In the genomic region with DNA sequence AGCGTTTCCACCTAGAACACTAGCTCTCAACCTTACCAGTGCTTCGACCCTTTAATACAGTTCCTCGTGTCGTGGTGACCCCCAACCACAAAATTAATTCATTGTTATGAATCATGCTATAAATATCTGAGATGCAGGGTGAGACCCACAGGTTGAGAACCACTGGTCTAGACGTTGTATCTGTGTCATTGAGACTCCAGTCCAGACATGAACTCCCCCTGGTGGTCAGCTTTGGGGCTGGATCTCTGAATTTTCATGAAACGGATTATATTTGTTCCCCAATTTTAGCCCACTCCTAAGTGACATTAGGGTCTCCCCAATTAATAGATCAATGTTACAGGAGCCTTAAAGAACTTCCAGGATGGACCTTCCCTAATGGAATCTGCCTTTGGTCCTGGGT, we compare ENCODE assay signal across 10 mouse cellular contexts.
A peak's percentile ranks its signal among the peaks of the same experiment; 100 is the strongest.
DNase-seq lines count a peak whose midpoint lies in the region; ATAC-seq lines count a peak whose summit lies in the region.
"Had no signal": no experiment of that assay in that cellular context is flagged by ENCODE, and none has a peak within 500 bp of the region (broad histone marks: within the 10 kb centered on the region; RNA-seq: fewer than 3 reads in every experiment).

No protein-coding gene starts in this region.

- DNase-seq in hindbrain, embryonic 14.5 days (ENCODE audit: low spot score) = peak; percentile 71
- peak; percentile 16 for DNase-seq in 3T3-L1 (ENCODE audit: low read depth, low spot score)
- DNase-seq in CD4-positive helper T cell, adult 2 months (ENCODE audit: low read depth, low spot score) = peak; percentile 18
- peak; percentile 42 for DNase-seq in cerebellum, adult 9-11 months
- peak; percentile 44 to 83 for DNase-seq in kidney, postnatal 36 days
- DNase-seq in naive thymus-derived CD4-positive, alpha-beta T cell, adult 2 months (ENCODE audit: low read depth) = peak; percentile 47

- no peaks in the 10 kb centered on the region for H3K4me1 ChIP-seq in hindbrain, embryonic 14.5 days (replicated peaks; ENCODE audit: control insufficient read depth, insufficient read depth, low read length)
- H3K4me1 ChIP-seq in hindbrain, embryonic 16.5 days (ENCODE audit: control insufficient read depth, insufficient read depth, low read depth, low read length) = no peaks in the 10 kb centered on the region
- H3K4me1 ChIP-seq: embryonic facial prominence, embryonic 12.5 days had no signal

- ATAC-seq in hindbrain, embryonic 14.5 days (ENCODE audit: low FRiP score) = no peak
- no peak for ATAC-seq in hindbrain, embryonic 16.5 days
- ATAC-seq in megakaryocyte-erythroid progenitor cell, adult 5-6 weeks (replicated peaks; ENCODE audit: low FRiP score, low TSS enrichment, poor library complexity, severe bottlenecking) = no peak

- H3K27me3 ChIP-seq in hindbrain, embryonic 14.5 days (ENCODE audit: control insufficient read depth, insufficient read depth, low read length) = no peaks in the 10 kb centered on the region
- H3K27me3 ChIP-seq in hindbrain, embryonic 16.5 days (replicated peaks; ENCODE audit: control insufficient read depth, insufficient read depth, low read length) = no peaks in the 10 kb centered on the region
- H3K27me3 ChIP-seq: embryonic facial prominence, embryonic 12.5 days; midbrain, embryonic 12.5 days had no signal

- 70% methylated on average over 6 of the region's 6 CpGs for WGBS in hindbrain, embryonic 14.5 days
- 65% methylated on average over 6 of the region's 6 CpGs for WGBS in hindbrain, embryonic 16.5 days

- H3K4me3 ChIP-seq in hindbrain, embryonic 14.5 days (replicated peaks; ENCODE audit: low read length) = no peak overlapping the region
- H3K4me3 ChIP-seq in hindbrain, embryonic 16.5 days (ENCODE audit: low read length) = no peak overlapping the region
- H3K4me3 ChIP-seq: embryonic facial prominence, embryonic 12.5 days; midbrain, embryonic 12.5 days had no signal

- H3K9ac ChIP-seq in hindbrain, embryonic 14.5 days = no peak overlapping the region
- H3K9ac ChIP-seq in hindbrain, embryonic 16.5 days (ENCODE audit: low read depth, low read length) = no peak overlapping the region
- H3K9ac ChIP-seq: embryonic facial prominence, embryonic 12.5 days; midbrain, embryonic 12.5 days had no signal

- no peak overlapping the region for H3K27ac ChIP-seq in hindbrain, embryonic 14.5 days
- no peak overlapping the region for H3K27ac ChIP-seq in hindbrain, embryonic 16.5 days (ENCODE audit: low read depth, low read length)
- H3K27ac ChIP-seq: embryonic facial prominence, embryonic 12.5 days; midbrain, embryonic 12.5 days had no signal

- H3K4me2 ChIP-seq in hindbrain, embryonic 14.5 days (replicated peaks) = no peak overlapping the region
- H3K4me2 ChIP-seq in hindbrain, embryonic 16.5 days (ENCODE audit: low read length) = no peak overlapping the region
- H3K4me2 ChIP-seq: embryonic facial prominence, embryonic 12.5 days; midbrain, embryonic 12.5 days had no signal

- H3K9me3 ChIP-seq in hindbrain, embryonic 14.5 days (ENCODE audit: control insufficient read depth, low read length) = no peaks in the 10 kb centered on the region
- H3K9me3 ChIP-seq in hindbrain, embryonic 16.5 days (ENCODE audit: control insufficient read depth, low read length) = no peaks in the 10 kb centered on the region
- H3K9me3 ChIP-seq: embryonic facial prominence, embryonic 12.5 days; midbrain, embryonic 12.5 days had no signal

- H3K36me3 ChIP-seq in hindbrain, embryonic 14.5 days (replicated peaks; ENCODE audit: control insufficient read depth, insufficient read depth) = no peaks in the 10 kb centered on the region
- H3K36me3 ChIP-seq in hindbrain, embryonic 16.5 days (ENCODE audit: control insufficient read depth, insufficient read depth, low read length) = no peaks in the 10 kb centered on the region
- H3K36me3 ChIP-seq: embryonic facial prominence, embryonic 12.5 days; midbrain, embryonic 12.5 days had no signal

Comparison
In these comparisons a context has a peak if more than half of its experiments do, and no peak if none do; other contexts are left out.
1. DNase-seq: peak in every context shown above with its lines; median percentile 71 in hindbrain, embryonic 14.5 days; 64 in kidney, postnatal 36 days; 47 in naive thymus-derived CD4-positive, alpha-beta T cell, adult 2 months; 42 in cerebellum, adult 9-11 months; 18 in CD4-positive helper T cell, adult 2 months; 16 in 3T3-L1.